Mouse (Mus musculus): ENCODE measurements at regions not wholly inside any gene's neighbourhood (a gene's known extent, or its start where the extent isn't known, plus 50 kb on each side); places are given as distances from the start of the nearest gene placed in this dataset.
"Not testable (repeated sequence)": the region's sequence is repeated elsewhere in the genome, so short reads cannot be mapped to it uniquely, and the experiment has no call there.

DNA sequence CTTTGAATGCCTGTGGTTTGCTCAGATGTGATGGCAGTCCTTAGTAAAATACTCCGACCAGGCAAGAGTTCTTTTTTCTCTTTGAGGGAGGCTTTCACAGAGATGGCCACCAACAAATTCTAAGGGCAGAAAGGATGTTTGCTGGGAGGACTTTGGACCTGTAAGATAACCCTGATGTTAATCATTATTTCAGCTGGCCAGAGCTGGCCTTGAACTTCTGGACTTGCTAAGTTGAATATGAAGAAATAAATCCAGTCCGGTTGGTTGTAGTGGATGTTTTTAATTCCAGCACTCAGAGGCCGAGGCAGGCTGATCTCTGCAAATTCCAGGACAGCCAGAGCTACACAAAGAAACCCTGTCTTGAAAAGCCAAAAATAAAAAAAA is 222.9 kb upstream of the Klf3 start:
- in situ Hi-C loops (cut with MboI; ENCODE audit: unreplicated experiment in 2 of 2): no loop called here

DNA sequence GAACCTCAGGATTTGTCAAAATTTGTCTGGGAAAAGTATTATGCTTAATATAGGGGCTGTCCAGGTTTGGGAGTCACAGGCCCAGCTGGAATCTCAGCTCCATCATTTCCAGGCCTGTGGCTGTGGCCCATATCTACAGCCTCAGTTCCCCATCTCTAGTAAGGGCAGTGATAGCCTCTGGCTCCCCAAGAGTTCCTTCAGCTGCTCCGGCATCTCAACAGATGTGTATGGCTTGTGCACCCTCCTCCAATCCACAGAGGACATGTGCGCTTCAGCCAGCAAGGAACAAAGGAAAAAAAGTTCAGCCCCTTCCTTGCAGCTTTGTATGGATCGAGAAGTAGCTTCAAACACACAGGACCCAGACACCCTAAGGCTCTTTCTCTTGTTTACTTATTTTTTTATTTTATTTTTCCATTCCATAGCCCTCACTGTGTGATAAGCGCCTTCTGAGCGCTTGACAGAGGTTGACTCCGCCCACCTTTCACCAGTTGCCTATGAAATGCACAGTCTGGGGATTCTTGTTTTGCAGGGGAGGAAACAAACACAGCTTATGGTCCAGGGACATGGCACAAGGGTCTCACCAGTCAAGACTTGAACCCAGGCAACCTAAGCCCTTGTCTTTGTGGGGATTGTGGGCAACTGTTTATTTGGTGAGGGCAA is 222.3 kb upstream of the Klf3 start:
- in situ Hi-C loops (cut with MboI; ENCODE audit: unreplicated experiment in 2 of 2): no loop called here

DNA sequence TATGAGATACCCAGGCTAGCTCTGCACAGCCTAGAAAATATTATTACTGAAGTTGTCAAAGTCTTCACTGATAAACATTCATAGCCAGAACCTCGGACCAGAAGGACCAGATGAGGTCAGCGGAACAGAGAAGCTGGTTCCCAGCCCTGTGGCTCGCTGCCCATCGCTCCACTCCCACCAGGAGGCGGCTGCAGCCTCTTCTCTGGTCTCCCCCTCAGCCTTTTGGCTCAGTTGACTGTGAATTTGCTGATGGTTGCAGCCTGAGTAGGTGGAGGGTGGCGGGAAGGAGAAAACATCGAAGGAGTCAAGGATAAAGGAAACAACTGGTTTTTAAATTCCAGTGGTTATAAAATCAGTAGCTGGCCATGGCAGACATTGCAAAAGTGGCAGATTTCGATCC is 221.7 kb upstream of the Klf3 start:
- in situ Hi-C loops (cut with MboI; ENCODE audit: unreplicated experiment in 2 of 2): no loop called here

DNA sequence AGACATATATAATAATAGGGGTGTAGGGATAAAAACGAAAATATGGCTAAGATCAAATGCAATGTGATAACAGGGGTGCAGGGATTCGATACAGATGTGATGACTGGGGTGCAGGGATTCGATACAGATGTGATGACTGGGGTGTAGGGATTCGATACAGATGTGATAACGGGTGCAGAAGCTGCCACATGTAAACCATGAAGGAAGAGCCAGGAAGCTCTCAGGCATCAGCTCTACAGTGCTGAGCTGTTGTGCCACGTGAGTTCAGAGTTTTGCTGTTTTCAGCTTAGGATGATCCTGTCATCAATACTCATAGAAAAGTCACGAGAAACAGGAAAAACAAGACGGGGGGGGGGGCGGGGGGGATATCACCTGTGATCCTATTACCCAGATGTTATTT is 221.2 kb upstream of the Klf3 start:
- in situ Hi-C loops (cut with MboI; ENCODE audit: unreplicated experiment in 2 of 2): no loop called here

DNA sequence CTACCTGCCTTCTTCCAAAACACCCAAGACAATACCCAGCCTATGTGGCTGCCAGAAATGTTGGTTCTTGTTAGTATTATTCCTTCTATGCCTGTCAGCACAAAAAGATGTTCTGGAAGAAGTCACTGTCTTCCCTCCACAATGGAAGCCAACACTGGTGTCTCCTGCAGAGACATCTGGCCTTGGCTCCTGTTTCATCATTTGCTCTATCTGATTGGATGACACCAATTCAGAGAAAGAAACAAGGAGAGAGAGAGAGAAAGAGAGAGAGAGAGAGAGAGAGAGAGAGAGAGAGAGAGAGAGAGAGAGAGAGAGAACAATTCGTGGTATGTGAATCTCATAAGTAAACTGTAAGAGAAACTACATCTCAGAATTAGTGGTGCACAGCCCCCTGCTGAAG is 218.9 kb upstream of the Klf3 start:
- in situ Hi-C loops (cut with MboI; ENCODE audit: unreplicated experiment in 2 of 2): no loop called here

DNA sequence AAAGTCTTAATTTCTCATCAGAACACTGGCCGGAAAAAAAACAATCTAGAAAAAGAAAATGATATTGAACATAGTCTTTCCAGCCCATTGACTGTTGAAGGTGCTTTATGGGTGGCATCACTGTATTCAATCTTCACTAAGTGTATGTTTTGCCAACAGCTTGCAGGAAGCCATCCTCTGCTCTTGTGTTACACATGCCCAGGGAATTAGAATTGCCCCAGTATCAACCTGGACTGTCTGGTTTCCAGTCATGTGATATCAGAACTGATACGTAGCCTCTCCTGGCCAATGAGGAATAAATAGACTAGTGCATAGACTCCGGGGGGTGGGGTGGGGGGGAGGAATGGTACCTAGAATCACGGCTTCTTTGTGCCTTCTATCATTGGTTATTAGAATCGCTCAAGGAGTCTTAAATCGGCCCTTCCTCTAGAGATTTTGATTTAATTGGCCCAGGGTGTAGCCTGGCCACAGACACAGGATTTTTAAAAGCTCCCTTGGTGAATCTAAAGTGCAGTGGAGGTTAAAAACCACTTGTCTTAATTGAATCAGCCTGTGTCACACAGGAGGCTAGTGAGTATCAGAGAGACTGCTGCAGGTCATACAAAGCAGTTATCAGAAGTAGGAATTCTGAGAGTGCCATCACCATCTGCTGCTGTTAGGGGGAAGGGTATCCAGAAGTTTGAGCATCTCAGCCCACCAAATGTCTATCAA is 218.0 kb upstream of the Klf3 start:
- in situ Hi-C loops (cut with MboI; ENCODE audit: unreplicated experiment in 2 of 2): no loop called here

DNA sequence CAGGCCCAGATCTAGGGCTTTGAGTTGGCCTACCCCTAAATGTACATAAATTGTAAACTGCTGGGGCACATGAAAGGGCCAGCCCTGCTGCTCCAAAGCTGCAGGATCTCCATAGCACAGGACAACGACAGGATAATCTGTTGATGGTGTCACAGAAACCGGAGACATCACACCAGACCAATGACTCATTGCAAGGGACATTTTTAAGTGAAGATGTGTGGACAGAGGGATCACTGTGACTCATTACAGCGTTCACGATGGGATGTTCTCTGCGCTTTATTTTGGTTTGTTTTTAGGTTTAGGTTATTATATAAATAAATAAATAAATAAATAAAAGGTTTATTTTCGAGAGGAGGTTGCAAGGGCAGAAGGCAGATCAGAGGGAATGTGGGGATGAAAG is 216.9 kb upstream of the Klf3 start:
- in situ Hi-C loops (cut with MboI; ENCODE audit: unreplicated experiment in 2 of 2): no loop called here

DNA sequence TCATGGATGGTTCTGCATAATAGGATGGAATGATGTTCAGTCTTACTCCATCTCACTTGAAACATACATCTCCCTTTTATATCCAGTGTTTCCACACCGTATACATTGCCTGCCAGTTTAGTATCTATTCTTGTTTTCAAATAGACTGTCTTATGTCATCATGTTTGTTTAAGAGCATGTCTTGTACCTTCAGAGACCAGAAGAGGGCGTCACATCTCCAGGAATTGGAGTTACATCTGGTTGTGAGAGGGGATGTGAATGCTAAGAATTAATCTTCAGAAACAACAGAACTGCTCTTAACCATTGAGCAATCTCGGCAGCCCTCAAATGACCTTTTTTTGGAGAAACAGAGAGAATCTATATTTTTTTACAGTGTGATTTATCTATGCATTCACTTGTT is 216.3 kb upstream of the Klf3 start:
- in situ Hi-C loops (cut with MboI; ENCODE audit: unreplicated experiment in 2 of 2): no loop called here

DNA sequence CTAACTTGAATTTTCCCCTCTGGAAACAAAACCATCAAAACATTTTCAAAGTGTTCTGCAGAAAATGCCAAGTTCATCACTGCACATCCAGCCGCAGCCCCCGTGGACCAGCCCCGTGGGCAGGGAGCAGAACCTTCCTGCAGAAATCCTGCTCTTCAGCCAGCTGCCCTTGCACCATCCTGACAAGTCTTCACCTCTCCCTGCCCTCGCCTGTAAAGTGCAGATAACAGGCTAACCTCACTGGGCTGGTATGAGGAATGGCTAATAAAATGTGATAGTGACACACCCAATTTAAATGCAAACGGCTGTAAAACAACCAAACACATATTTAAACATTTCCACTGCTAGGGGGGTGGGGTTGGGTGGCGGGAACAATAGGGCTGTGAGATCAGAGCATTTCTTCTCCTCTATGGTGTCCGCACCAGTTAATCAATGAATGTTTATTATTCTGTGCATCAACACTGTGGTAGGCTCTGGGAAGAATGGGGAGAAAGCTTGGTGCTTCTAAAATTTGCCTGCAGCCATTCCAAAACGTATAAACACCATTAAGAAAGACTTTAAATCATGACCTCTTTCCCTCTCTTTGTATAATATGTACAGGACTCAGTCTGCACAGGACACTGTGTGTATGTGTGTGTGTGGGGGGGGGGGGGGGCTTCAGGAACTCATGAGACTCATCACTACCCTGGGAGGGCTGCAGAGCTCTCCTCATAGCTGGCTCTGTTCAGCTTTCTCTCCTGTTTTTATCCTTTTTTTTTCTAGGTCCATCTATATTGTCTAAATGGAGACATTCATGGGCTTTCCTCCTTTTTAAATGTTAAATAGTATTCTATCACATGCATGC is 215.1 kb upstream of the Klf3 start:
- in situ Hi-C loops (cut with MboI; ENCODE audit: unreplicated experiment in 2 of 2): no loop called here

DNA sequence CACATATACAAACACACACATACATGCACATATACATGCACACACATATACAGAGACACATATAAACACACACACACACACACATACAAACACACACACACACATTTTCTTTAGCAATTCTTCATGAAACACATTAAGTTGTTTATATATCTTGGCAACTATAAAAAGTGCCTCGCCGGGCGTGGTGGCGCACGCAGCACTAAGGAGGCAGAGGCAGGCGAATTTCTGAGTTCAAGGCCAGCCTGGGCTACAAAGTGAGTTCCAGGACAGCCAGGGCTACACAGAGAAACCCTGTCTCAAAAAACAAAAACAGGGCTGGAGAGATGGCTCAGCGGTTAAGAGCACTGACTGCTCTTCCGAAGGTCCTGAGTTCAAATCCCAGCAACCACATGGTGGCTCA is 214.4 kb upstream of the Klf3 start:
- in situ Hi-C loops (cut with MboI; ENCODE audit: unreplicated experiment in 2 of 2): not testable (repeated sequence)

DNA sequence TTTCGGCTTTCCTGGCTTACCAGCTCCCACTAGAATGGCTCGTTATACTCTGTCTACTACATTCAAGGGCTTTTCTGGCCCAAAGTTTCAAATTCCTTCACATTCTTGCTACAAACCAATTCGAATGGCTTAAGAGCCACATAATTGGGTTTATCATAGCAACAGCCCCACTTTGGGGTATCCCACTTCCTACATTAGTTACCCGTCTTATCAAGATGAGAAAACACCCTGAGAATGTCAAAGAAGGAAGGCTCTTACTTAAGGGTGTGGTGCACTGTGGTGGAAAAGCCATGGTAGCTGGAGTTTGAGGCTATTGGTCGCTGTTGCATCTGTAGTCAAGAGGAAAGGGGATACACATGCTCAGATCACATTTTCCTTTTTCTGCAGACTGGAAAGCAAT is 213.2 kb upstream of the Klf3 start:
- in situ Hi-C loops (cut with MboI; ENCODE audit: unreplicated experiment in 2 of 2): no loop called here

DNA sequence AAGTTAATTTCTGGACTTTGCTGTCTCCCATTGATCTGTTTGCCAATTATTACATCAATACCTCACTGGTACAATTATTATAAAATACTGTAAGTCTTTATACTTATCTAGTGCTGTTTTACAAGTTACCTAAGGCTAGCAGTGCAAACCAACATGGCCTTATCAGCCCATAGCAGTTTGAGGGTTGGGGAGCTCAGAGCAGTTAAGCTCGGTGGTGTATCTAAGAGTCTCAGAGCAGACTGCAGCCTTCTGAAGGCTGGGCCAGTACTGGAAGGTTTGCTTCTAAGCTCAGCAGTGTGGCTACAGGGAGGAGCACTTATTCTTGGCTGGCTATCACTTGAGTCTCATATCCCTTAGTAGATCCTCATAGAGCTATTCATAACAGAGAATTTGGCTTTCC is 212.4 kb upstream of the Klf3 start:
- in situ Hi-C loops (cut with MboI; ENCODE audit: unreplicated experiment in 2 of 2): no loop called here

DNA sequence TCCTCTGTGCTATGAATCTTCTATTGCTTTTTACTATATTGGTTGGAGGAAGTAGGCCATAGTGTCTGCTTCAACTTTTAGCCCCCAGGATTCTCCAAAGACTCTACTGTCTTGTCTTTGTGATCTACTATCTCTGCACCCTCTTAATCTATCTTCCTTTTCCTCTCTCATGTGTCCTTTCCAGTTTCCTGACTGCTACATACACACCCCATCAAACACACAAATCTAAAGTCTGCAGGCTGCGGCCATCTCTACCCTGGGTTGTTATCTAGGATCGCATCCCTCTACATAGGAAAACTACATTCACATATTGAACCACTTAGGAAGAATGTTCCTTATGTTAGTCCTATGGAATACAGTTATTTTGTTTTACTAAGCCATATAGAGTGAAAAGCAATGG is 211.4 kb upstream of the Klf3 start:
- in situ Hi-C loops (cut with MboI; ENCODE audit: unreplicated experiment in 2 of 2): no loop called here

DNA sequence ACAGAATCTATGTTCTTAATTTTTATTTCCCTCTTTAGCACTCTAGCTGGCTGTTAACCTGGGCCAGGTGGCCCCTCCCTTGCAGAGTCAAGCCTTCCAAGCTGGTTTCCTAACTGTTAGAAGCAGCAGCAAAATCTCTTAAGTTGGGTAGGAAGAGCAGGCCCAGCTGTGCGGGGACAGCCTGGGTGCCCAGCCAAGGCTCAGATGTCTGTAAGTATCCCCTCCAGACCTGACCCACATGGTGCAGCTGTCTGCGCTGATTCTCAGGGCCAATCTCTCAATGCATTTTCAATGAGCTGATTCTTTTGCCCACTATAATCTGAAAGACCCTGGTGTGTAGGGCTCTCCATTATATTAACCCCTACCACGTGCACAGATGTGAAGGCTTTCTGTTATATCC is 208.0 kb upstream of the Klf3 start:
- in situ Hi-C loops (cut with MboI; ENCODE audit: unreplicated experiment in 2 of 2): loop anchor here in 1 of 2 experiments (5.0 kb wide), 1 partner anchor 213 kb away; no protein-coding TSS in a partner anchor

DNA sequence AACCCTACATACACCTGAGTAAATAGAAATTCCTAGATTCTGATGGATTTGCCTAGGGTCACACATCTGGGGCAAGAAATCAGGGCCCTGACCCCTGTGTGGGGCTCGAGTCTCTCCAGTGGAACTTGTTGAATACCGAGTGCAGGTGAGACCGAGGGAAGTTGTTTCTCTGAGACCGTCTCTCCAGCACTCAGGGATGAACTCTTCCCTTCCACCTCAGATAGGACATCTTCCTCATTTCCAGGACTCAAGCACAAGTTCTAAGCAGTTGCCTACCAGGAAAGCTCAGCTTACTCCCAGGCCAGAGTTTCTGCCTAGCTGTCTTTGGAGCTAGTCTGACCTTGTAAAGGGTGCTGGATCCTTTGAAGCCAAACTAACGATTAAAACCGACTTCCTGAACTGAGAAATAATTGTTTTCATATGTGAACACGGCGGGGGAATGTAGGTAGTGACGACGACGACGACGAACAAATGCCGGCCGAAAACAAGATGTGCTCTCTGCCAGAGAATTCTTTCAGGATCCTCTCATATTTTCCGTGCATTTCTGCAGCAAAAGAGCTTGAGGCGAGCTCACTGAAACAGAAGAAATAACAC is 207.3 kb upstream of the Klf3 start:
- in situ Hi-C loops (cut with MboI; ENCODE audit: unreplicated experiment in 2 of 2): loop anchor here in 1 of 2 experiments (5.0 kb wide), 1 partner anchor 214 kb away; no protein-coding TSS in a partner anchor

DNA sequence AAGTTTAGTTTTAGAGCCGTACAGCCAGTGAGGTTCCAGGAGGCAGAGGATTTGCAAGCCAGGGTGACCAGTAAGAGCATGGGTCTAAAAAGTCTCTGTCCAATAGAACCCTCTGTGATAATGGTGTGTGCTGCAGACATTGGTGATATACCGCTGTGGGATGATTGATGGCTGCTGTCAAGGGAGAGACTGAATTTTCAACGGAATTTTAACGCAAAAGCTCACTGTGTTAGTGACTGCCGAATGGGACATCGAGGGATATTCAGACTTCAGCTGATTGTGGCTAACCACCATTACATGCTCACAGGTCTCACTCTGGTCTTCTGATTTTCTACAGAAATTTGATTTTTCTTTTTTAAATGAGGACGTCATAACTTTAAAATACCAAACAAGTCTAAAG is 206.2 kb upstream of the Klf3 start:
- in situ Hi-C loops (cut with MboI; ENCODE audit: unreplicated experiment in 2 of 2): loop anchor here in 1 of 2 experiments (5.0 kb wide), 1 partner anchor 215 kb away; no protein-coding TSS in a partner anchor

DNA sequence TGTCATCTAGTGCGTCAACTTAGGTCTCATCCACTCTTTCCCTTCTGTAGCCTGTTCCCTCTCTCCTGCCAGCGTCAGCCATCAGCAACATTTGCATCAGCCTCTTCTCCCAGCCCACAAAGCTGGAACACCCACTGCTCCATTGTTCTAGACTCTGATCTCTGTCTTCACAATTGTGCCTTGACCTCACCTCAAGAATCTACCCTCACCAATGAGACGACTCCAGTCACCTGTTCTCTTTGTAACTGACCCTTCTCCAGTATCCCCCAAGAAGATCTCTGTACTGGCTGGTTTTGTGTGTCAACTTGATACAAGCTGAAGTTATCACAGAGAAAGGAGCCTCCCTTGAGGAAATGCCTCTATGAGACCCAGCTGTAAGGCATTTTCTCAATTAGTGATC is 205.7 kb upstream of the Klf3 start:
- in situ Hi-C loops (cut with MboI; ENCODE audit: unreplicated experiment in 2 of 2): loop anchor here in 1 of 2 experiments (5.0 kb wide), 1 partner anchor 215 kb away; no protein-coding TSS in a partner anchor

DNA sequence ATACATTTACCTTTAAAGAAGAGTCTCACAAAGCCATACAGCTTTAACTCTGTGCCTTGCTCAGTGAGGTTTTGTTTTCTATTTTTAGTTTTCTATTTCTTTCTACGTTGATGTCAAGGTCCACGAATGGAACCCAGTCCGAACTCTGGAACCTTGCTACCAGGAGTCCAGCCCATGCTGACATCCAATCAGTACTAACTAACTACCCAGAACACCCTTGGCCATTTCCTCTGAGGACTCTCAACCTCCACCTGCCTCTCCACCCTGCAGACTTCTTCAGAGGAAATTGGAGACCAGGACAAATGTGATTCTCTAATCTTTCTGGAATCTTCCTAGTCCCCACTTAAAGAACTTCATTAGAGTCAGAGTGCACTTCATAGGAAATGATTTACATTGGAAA is 204.6 kb upstream of the Klf3 start:
- in situ Hi-C loops (cut with MboI; ENCODE audit: unreplicated experiment in 2 of 2): loop anchor here in 1 of 2 experiments (5.0 kb wide), 1 partner anchor 216 kb away; no protein-coding TSS in a partner anchor

DNA sequence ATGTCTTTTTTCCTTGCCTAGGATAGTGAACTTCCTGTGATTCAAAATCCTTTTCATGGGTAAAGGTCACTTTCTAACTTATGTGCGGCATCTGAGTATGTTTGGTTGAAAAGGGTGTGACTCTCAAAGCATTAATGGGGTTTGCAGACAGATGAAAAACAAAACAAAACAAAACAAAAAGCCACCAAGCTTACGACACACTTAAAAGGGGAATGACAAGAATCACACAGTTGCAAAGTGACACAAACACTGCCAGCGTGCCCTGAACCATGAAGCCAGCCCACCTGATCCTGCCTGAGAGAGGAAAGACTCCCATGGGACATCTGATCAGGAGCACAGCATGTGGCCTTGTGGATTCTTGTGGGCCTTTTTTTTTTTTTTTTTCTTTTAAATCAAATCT is 204.2 kb upstream of the Klf3 start:
- in situ Hi-C loops (cut with MboI; ENCODE audit: unreplicated experiment in 2 of 2): loop anchor here in 1 of 2 experiments (5.0 kb wide), 1 partner anchor 217 kb away; no protein-coding TSS in a partner anchor

DNA sequence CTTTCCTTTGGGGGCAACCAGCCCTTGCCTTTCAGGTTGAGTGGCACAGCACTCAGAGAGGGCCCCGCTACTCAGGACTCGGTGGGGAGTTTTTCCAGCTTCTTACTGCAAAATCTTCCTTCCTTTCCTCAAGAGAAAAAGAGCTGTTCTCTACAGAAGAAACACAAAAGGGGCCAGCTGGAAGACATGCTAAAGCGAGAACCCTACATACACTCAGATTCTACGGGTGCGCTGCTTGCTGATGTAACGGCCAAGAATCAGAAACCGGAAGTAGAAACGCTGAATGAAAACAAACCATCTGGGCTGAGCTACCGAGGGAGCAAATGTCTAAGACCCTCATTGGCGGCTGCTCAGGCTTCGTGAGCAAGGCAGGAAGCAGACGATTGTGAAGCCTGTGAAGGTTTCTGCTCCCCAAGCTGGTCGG is 203.3 kb upstream of the Klf3 start:
- in situ Hi-C loops (cut with MboI; ENCODE audit: unreplicated experiment in 2 of 2): loop anchor here in 1 of 2 experiments (5.0 kb wide), 1 partner anchor 218 kb away; no protein-coding TSS in a partner anchor

DNA sequence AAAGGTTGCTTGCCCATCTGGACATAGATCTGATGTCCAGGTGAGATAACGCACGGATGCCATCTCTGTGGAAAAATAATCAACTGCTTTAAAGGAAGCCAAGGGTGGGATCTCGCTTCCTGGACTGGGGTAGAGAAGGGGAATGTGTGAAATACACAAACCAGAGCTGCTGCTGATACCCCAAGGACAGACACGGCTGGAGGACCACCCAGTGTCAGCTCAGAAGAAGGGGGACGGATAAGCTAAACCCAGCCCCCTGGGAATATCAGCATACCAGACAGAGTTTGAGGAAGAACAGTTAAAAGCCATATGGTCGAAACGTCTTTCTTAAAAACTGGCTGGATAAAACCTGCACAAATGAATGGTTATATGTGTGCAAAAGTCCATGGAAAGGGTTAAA is 202.8 kb upstream of the Klf3 start:
- in situ Hi-C loops (cut with MboI; ENCODE audit: unreplicated experiment in 2 of 2): no loop called here
